Mouse (Mus musculus): ENCODE measurements at regions not wholly inside any gene's neighbourhood (a gene's known extent, or its start where the extent isn't known, plus 50 kb on each side); places are given as distances from the start of the nearest gene placed in this dataset.
A peak's percentile ranks its signal among the peaks of the same experiment; 100 is the strongest.

DNA sequence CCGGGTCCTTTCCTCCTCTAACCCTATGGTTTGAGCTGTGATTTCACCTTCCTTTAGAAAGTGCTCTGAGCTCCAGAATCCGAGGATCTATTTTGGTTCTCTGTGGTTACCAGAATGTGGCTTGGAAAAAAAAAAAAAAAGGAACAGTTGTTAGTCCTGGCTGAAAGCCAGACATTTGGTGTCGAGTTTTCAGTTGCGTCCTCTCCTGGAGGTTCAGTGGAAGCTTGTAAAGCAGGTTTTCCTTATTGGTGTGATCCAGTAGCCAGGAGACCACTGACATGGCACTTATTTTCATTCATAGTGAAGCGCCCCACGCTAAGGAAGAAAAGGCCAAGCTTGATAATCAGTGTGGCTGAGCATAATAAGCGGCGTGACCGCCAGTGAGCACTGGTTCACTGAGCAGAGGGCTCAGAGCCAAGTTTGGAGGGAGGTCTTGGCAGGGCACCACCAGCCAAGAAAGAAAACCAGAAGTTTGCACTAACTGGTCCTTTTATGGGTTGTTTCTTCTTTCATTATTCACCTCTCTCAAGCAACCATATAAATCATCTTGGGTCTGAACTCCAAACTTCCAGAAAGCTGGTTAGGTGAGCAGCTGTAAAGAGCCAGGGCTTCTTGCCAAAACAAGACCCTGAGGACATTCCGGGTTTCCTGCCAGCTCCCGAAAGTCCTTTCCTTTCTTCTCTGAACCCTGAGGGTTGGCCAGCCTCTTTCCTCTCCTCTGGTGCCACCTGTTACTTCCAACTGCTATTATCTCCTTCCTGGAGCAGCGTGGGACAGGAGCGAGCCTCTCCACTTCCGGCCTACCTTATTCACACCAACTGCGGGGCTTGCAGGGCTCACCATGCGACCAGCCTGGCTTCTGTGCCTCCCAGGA lies 436.0 kb downstream of the Zfp704 start:
- Histone ChIP-seq H3K9ac (ENCODE audit: low read length) (no peak overlapping the region), H3K4me1 (ENCODE audit: control insufficient read depth, insufficient read depth, low read length) (no peaks in the 10 kb centered on the region), H3K9me3 (replicated peaks; ENCODE audit: control insufficient read depth, low read length) (no peaks in the 10 kb centered on the region), H3K27ac (ENCODE audit: low read length) (peak overlapping the region; percentile 76), H3K27me3 (ENCODE audit: control insufficient read depth, insufficient read depth, low read length) (no peaks in the 10 kb centered on the region), H3K36me3 (ENCODE audit: control insufficient read depth, insufficient read depth, low read length) (no peaks in the 10 kb centered on the region), H3K4me2 (ENCODE audit: low read depth, low read length) (peak overlapping the region; percentile 40), H3K4me3 (replicated peaks; ENCODE audit: low read length) (no peak overlapping the region)
- WGBS = 41% methylated on average over 16 of the region's 16 CpGs
- ATAC-seq (ENCODE audit: insufficient read depth, low FRiP score) = peak; percentile 71; the same call in 1 of the 2 replicates

- WGBS = 39% methylated on average over 1 of the region's 1 CpGs
- no peaks in the 10 kb centered on the region for H3K36me3 ChIP-seq (ENCODE audit: control insufficient read depth, insufficient read depth, low read length)
- ATAC-seq (ENCODE audit: insufficient read depth, low FRiP score) = no peak
- no peak overlapping the region for H3K4me2 ChIP-seq (ENCODE audit: low read depth, low read length)
- H3K4me3 ChIP-seq (replicated peaks; ENCODE audit: low read length) = no peak overlapping the region
- no peaks in the 10 kb centered on the region for H3K9me3 ChIP-seq (replicated peaks; ENCODE audit: control insufficient read depth, low read length)
- H3K27ac ChIP-seq (ENCODE audit: low read length) = no peak overlapping the region
- H3K27me3 ChIP-seq (ENCODE audit: control insufficient read depth, insufficient read depth, low read length) = no peaks in the 10 kb centered on the region
- H3K9ac ChIP-seq (ENCODE audit: low read length) = no peak overlapping the region
- H3K4me1 ChIP-seq (ENCODE audit: control insufficient read depth, insufficient read depth, low read length) = no peaks in the 10 kb centered on the region
Measured at GRCm38 (mm10) chr3:9171970-9172369, 437.9 kb downstream of the Zfp704 start.

DNA sequence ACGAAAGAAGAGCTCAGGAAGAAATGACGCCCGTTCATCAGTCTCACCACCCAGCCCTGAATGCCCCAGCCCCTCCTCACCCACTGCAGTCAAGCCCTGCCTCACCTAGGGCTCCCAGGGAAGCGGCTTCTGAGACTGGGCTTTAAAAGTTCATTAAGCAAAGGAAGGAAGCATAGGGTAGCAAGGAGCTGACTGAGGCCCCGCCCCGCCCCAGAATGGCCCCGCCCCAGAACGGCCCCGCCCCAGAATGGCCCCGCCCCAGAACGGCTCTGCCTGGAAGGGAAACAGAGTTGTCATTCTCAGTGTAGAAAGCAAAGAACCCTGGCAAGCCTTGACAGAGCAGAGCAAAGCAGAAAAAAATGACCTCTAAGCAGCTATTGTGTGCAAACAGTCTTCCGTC lies 440.9 kb downstream of the Zfp704 start:
- Histone ChIP-seq H3K36me3 (ENCODE audit: control insufficient read depth, insufficient read depth, low read length) (no peaks in the 10 kb centered on the region), H3K4me3 (replicated peaks; ENCODE audit: low read length) (no peak overlapping the region), H3K9ac (ENCODE audit: low read length) (no peak overlapping the region), H3K27me3 (ENCODE audit: control insufficient read depth, insufficient read depth, low read length) (no peaks in the 10 kb centered on the region), H3K9me3 (replicated peaks; ENCODE audit: control insufficient read depth, low read length) (no peaks in the 10 kb centered on the region), H3K4me1 (ENCODE audit: control insufficient read depth, insufficient read depth, low read length) (no peaks in the 10 kb centered on the region), H3K4me2 (ENCODE audit: low read depth, low read length) (no peak overlapping the region), H3K27ac (ENCODE audit: low read length) (no peak overlapping the region)
- 58% methylated on average over 12 of the region's 12 CpGs for WGBS
- ATAC-seq (ENCODE audit: insufficient read depth, low FRiP score) = 0 out of 2 replicates have a peak, but pooled peaks have one; percentile 50

DNA sequence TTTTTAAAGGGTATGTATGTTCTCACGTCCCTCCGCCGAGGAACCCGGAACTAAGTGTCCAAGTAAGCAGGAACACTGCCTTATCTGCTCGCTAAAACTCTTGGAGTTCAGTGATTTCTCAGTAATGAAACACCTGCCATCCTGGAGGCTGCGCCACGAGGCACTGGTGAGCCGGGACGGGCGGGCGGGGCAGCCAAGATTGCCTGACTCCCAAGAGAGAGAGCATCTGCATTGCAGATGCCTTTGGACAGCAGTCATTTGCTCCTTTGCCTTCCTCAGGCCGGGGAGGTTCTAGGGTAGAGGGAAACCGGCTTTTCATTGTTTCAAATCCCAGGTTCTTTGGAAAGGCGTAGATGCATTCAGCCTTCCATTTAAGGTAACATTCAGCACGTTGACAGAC lies 450.8 kb downstream of the Zfp704 start:
- Histone ChIP-seq H3K4me3 (replicated peaks; ENCODE audit: low read length) (no peak overlapping the region), H3K27ac (ENCODE audit: low read length) (no peak overlapping the region), H3K27me3 (ENCODE audit: control insufficient read depth, insufficient read depth, low read length) (no peaks in the 10 kb centered on the region), H3K9me3 (replicated peaks; ENCODE audit: control insufficient read depth, low read length) (no peaks in the 10 kb centered on the region), H3K4me2 (ENCODE audit: low read depth, low read length) (no peak overlapping the region), H3K9ac (ENCODE audit: low read length) (no peak overlapping the region), H3K4me1 (ENCODE audit: control insufficient read depth, insufficient read depth, low read length) (0 out of 2 replicates have a peak, but pooled peaks cover 4% of the 10 kb centered on the region), H3K36me3 (ENCODE audit: control insufficient read depth, insufficient read depth, low read length) (no peaks in the 10 kb centered on the region)
- WGBS = 35% methylated on average over 15 of the region's 15 CpGs
- no peak for ATAC-seq (ENCODE audit: insufficient read depth, low FRiP score)

DNA sequence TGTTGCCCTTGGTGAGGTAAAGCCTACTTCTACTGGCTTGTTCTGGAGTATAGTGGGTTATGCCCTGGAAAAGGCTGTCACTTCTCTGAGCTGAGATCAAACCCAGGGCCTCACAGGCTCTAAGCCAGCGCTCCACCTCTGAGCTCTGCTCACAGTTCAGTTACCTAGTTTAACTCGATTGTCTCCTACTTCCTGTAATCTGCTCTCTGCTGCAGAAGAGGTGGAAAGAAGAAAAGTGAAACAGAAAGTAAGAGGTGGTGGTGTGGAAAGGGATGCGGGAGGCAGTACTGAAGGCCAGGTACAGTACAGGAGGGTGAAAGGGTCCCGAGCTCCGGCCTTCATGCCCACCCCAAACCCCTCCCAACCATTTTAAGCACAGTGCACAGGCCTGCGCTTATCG lies 455.7 kb downstream of the Zfp704 start:
- ATAC-seq (ENCODE audit: insufficient read depth, low FRiP score) = no peak
- Histone ChIP-seq H3K27ac (ENCODE audit: low read length) (no peak overlapping the region), H3K27me3 (ENCODE audit: control insufficient read depth, insufficient read depth, low read length) (no peaks in the 10 kb centered on the region), H3K9ac (ENCODE audit: low read length) (no peak overlapping the region), H3K9me3 (replicated peaks; ENCODE audit: control insufficient read depth, low read length) (no peaks in the 10 kb centered on the region), H3K4me3 (replicated peaks; ENCODE audit: low read length) (no peak overlapping the region), H3K4me2 (ENCODE audit: low read depth, low read length) (no peak overlapping the region), H3K4me1 (ENCODE audit: control insufficient read depth, insufficient read depth, low read length) (0 out of 2 replicates have a peak, but pooled peaks cover 7% of the 10 kb centered on the region), H3K36me3 (ENCODE audit: control insufficient read depth, insufficient read depth, low read length) (no peaks in the 10 kb centered on the region)
- 77% methylated on average over 7 of the region's 7 CpGs for WGBS

- Histone ChIP-seq H3K36me3 (ENCODE audit: control insufficient read depth, insufficient read depth, low read length) (no peaks in the 10 kb centered on the region), H3K27ac (ENCODE audit: low read length) (no peak overlapping the region), H3K4me1 (ENCODE audit: control insufficient read depth, insufficient read depth, low read length) (0 out of 2 replicates have a peak, but pooled peaks cover 5% of the 10 kb centered on the region), H3K9ac (ENCODE audit: low read length) (no peak overlapping the region), H3K4me2 (ENCODE audit: low read depth, low read length) (no peak overlapping the region), H3K9me3 (replicated peaks; ENCODE audit: control insufficient read depth, low read length) (no peaks in the 10 kb centered on the region), H3K4me3 (replicated peaks; ENCODE audit: low read length) (no peak overlapping the region), H3K27me3 (ENCODE audit: control insufficient read depth, insufficient read depth, low read length) (no peaks in the 10 kb centered on the region)
- WGBS = 39% methylated on average over 5 of the region's 5 CpGs
- no peak for ATAC-seq (ENCODE audit: insufficient read depth, low FRiP score)
Measured at GRCm38 (mm10) chr3:9153690-9154089, 456.2 kb downstream of the Zfp704 start.

DNA sequence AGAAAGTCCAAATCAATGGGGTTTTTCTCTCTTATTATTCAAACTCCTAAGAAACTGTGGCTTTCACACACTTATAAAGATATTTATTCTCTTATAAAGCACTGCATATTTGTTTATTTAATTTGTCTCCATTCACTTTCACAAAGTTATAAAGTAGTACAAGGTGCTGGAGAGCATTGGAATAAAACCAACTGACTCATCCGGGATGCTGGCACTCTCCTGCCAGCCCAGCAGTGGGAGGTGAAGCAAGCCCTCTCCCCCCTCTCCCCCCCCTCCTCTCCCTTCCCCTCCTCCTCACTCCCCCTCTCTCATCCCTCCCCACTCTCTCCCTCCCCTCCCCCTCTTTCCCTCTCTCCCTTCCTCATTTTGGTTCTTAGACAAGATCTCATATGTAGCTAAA lies 457.6 kb downstream of the Zfp704 start:
- Histone ChIP-seq H3K27me3 (ENCODE audit: control insufficient read depth, insufficient read depth, low read length) (no peaks in the 10 kb centered on the region), H3K4me3 (replicated peaks; ENCODE audit: low read length) (no peak overlapping the region), H3K36me3 (ENCODE audit: control insufficient read depth, insufficient read depth, low read length) (no peaks in the 10 kb centered on the region), H3K4me2 (ENCODE audit: low read depth, low read length) (no peak overlapping the region), H3K9ac (ENCODE audit: low read length) (no peak overlapping the region), H3K9me3 (replicated peaks; ENCODE audit: control insufficient read depth, low read length) (no peaks in the 10 kb centered on the region), H3K4me1 (ENCODE audit: control insufficient read depth, insufficient read depth, low read length) (0 out of 2 replicates have a peak, but pooled peaks cover 5% of the 10 kb centered on the region), H3K27ac (ENCODE audit: low read length) (no peak overlapping the region)
- WGBS = 29% methylated on average over 1 of the region's 1 CpGs
- no peak for ATAC-seq (ENCODE audit: insufficient read depth, low FRiP score)

- Histone ChIP-seq H3K36me3 (ENCODE audit: control insufficient read depth, insufficient read depth, low read length) (no peaks in the 10 kb centered on the region), H3K27ac (ENCODE audit: low read length) (no peak overlapping the region)
- 35% methylated on average over 2 of the region's 2 CpGs for WGBS
Measured at GRCm38 (mm10) chr3:9151590-9151989, 458.3 kb downstream of the Zfp704 start.

DNA sequence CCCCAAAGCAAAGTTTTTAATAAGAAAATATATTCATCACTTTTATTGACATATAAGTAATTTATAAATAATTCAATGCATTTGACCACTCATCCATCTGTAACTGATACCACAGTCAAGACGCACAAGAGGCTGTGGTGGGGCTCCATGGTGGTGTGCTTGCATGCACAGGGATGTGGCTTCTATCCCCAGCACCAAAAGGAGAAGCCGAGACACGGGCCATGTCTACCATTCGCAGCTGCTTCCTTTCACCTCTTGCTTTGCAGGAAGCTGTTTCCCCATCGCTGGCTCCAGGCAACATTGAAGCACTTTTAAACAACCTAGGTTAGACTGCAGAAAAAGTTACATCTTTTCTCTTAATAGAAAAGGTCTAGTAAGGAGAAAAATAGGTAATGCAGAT lies 461.3 kb downstream of the Zfp704 start:
- Histone ChIP-seq H3K36me3 (ENCODE audit: control insufficient read depth, insufficient read depth, low read length) (no peaks in the 10 kb centered on the region), H3K27ac (ENCODE audit: low read length) (no peak overlapping the region), H3K9me3 (replicated peaks; ENCODE audit: control insufficient read depth, low read length) (no peaks in the 10 kb centered on the region), H3K4me3 (replicated peaks; ENCODE audit: low read length) (no peak overlapping the region), H3K4me2 (ENCODE audit: low read depth, low read length) (no peak overlapping the region), H3K27me3 (ENCODE audit: control insufficient read depth, insufficient read depth, low read length) (no peaks in the 10 kb centered on the region), H3K9ac (ENCODE audit: low read length) (no peak overlapping the region), H3K4me1 (ENCODE audit: control insufficient read depth, insufficient read depth, low read length) (no peaks in the 10 kb centered on the region)
- no peak for ATAC-seq (ENCODE audit: insufficient read depth, low FRiP score)
- WGBS = 76% methylated on average over 5 of the region's 5 CpGs

More at GRCm38 (mm10) chr3:9151590-9151989, 458.3 kb downstream of the Zfp704 start:
- Histone ChIP-seq H3K9ac (ENCODE audit: low read length) (no peak overlapping the region), H3K4me3 (replicated peaks; ENCODE audit: low read length) (no peak overlapping the region), H3K9me3 (replicated peaks; ENCODE audit: control insufficient read depth, low read length) (no peaks in the 10 kb centered on the region), H3K4me2 (ENCODE audit: low read depth, low read length) (no peak overlapping the region), H3K27me3 (ENCODE audit: control insufficient read depth, insufficient read depth, low read length) (no peaks in the 10 kb centered on the region), H3K4me1 (ENCODE audit: control insufficient read depth, insufficient read depth, low read length) (0 out of 2 replicates have a peak, but pooled peaks cover 5% of the 10 kb centered on the region)
- no peak for ATAC-seq (ENCODE audit: insufficient read depth, low FRiP score)
